Mouse (Mus musculus) B cell, adult 2 months (primary cell): ENCODE data around the gene 9530077C05Rik.
A peak's percentile ranks its signal among the peaks of the same experiment; 100 is the strongest.
"Not testable (repeated sequence)": the region's sequence is repeated elsewhere in the genome, so short reads cannot be mapped to it uniquely, and the experiment has no call there.

Experiments used
- DNase-seq, 2 experiments: peaks; one replicate each; pipeline ENCODE4 v3.0.0; 2022

Gene 9530077C05Rik

GRCm38 (mm10) chr9:22420491-22420890 lies 9.2 kb downstream of the 9530077C05Rik start:
- no peak for DNase-seq

GRCm38 (mm10) chr9:22422559-22422958 lies 11.2 kb downstream of the 9530077C05Rik start:
- no peak for DNase-seq

GRCm38 (mm10) chr9:22423507-22423906 lies 12.2 kb downstream of the 9530077C05Rik start:
- DNase-seq, result no peak

GRCm38 (mm10) chr9:22424196-22424595 lies 12.9 kb downstream of the 9530077C05Rik start:
- DNase-seq, result no peak

GRCm38 (mm10) chr9:22424719-22425118 lies 13.4 kb downstream of the 9530077C05Rik start:
- no peak for DNase-seq

- no peak for DNase-seq
These were observed 16.8 kb downstream of the 9530077C05Rik start for GRCm38 (mm10) chr9:22428028-22428665.

- DNase-seq, result no peak
These were observed 17.5 kb downstream of the 9530077C05Rik start for GRCm38 (mm10) chr9:22428666-22429410.

GRCm38 (mm10) chr9:22429533-22430241 lies 18.4 kb downstream of the 9530077C05Rik start:
- peak; percentile 34 to 41 for DNase-seq

- DNase-seq, result peak; percentile 34 to 38
These were observed 19.1 kb downstream of the 9530077C05Rik start for GRCm38 (mm10) chr9:22430315-22430840.

GRCm38 (mm10) chr9:22433221-22433620 lies 21.9 kb downstream of the 9530077C05Rik start:
- DNase-seq, result no peak

GRCm38 (mm10) chr9:22434101-22434500 lies 22.8 kb downstream of the 9530077C05Rik start:
- DNase-seq, result no peak

GRCm38 (mm10) chr9:22438826-22439225 lies 27.5 kb downstream of the 9530077C05Rik start:
- no peak for DNase-seq

- no peak for DNase-seq
These were observed 31.8 kb downstream of the 9530077C05Rik start for GRCm38 (mm10) chr9:22443157-22443556.

- no peak for DNase-seq
These were observed 33.8 kb downstream of the 9530077C05Rik start for GRCm38 (mm10) chr9:22445123-22445522.

- no peak for DNase-seq
These were observed 35.9 kb downstream of the 9530077C05Rik start for GRCm38 (mm10) chr9:22447213-22447612.

GRCm38 (mm10) chr9:22448420-22448819 lies 37.1 kb downstream of the 9530077C05Rik start:
- no peak for DNase-seq

- no peak for DNase-seq
These were observed 37.9 kb downstream of the 9530077C05Rik start for GRCm38 (mm10) chr9:22449209-22449608.

- no peak for DNase-seq
These were observed 41.4 kb downstream of the 9530077C05Rik start for GRCm38 (mm10) chr9:22452697-22453096.

- DNase-seq, result no peak
These were observed 42.2 kb downstream of the 9530077C05Rik start for GRCm38 (mm10) chr9:22453501-22453924.

- not testable (repeated sequence) for DNase-seq
These were observed 42.7 kb downstream of the 9530077C05Rik start, which contains the start of gene Gm17545 for GRCm38 (mm10) chr9:22453990-22454389. Gene Gm17545, plus strand, starts transcription at chr9:22454290.

GRCm38 (mm10) chr9:22455041-22455440 lies 43.7 kb downstream of the 9530077C05Rik start:
- no peak for DNase-seq

GRCm38 (mm10) chr9:22457142-22457835 lies 46.0 kb downstream of the 9530077C05Rik start:
- peak; percentile 70 to 75 for DNase-seq

GRCm38 (mm10) chr9:22461946-22462345 lies 50.6 kb downstream of the 9530077C05Rik start:
- no peak for DNase-seq
